Mouse (Mus musculus): Measurements from ENCODE around the gene Epb41l3. TPM values are rescaled to one million over a fixed set of nuclear protein-coding genes. Genes with fewer than 3 reads are reported as not detected.

The Epb41l3 gene
- polyA plus RNA-seq, 2 experiments from 2014 or later, result 0.13 to 0.25 TPM

DNA sequence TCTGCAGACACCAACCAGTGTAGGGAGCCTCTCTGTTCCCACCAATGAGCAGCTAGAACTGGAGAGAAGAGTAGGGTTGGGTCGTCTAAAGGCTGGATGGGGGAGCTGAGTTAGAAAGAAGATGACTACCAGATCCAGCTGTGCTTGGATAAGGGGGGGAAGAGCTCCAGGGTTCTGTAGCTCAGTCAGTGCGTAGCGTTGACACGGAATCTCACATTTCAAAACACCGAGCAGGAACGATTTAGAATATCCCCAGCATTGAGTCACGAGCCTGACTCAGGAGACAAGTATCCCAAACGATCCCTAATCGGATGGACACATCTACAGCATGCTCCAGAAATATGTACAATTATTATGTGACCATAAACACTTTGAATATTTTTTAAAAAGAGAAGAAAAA, 180.4 kb downstream of the Epb41l3 start:
- no peak for ATAC-seq

DNA sequence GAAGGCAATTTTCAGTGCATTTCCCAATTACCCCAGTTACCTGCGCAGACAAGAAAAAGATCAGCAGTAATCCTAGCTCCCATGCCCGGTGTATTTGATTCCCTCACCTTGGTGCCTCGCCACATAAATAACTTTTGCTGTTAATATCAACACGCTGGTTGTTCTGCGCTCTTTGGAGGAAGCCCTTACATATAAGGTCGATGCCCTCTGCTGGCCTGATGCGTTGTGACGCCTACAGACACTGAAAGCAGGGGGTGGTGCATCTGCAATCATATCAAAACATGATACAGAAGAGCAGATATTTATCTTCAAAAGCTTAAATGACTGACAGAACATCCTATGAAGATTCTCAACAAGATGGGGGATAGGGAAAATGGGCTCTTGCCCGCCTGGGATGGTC, 181.0 kb downstream of the Epb41l3 start:
- no peak for ATAC-seq

DNA sequence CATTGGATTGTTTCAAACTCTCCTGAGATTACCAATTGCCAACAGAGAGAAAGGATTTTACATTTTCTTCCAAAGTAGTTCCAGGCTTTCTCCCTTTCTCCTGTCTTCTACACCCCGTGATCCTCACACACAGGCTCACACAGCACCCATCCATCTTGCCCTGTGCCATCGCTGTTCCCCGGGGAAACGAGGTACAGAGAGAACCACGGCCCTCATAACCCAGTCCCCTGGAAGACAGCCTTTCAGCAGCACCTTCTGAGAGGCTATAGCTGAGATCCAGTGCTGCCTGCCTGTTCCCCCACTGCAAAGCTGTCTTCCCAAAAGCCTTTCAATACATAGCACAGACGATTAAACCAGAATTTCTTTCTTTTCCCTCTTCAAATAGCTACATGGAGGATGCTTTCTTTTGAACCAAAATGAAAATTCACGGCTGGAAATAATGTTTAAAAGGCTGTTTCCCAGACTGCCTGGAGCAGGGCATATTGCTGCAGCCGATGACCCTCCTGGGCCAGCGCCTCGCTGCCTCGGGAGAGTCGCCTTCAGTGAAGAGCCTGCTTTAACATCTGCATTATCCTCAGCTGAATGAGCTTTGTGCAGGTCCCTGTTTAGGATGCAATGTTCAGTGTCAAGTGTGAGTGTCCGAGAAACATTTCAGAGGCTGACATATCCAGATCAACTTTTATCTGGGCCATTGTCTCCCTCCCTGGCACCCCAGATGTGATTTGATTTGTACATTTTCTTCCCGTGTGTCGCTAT, 188.5 kb downstream of the Epb41l3 start:
- ATAC-seq, result no peak

DNA sequence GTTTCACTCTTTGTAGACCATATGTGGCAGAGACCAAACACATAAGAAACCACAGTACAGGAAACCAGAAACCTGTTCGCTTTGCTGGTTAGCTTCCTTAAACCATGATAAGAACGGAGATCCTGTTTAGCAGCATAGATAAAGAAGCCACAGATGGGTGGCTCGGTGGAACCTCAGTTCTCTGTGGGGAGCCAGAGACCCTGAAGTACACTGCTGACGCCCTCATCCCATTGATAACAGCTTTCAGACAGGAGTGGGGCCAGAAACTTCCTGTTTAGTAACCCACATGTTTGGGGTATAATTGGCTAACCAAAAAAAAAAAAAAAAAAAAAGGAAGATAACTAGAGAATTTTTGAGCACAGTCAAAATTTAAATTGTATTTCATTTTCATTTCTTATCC, 189.7 kb downstream of the Epb41l3 start:
- ATAC-seq, result no peak

DNA sequence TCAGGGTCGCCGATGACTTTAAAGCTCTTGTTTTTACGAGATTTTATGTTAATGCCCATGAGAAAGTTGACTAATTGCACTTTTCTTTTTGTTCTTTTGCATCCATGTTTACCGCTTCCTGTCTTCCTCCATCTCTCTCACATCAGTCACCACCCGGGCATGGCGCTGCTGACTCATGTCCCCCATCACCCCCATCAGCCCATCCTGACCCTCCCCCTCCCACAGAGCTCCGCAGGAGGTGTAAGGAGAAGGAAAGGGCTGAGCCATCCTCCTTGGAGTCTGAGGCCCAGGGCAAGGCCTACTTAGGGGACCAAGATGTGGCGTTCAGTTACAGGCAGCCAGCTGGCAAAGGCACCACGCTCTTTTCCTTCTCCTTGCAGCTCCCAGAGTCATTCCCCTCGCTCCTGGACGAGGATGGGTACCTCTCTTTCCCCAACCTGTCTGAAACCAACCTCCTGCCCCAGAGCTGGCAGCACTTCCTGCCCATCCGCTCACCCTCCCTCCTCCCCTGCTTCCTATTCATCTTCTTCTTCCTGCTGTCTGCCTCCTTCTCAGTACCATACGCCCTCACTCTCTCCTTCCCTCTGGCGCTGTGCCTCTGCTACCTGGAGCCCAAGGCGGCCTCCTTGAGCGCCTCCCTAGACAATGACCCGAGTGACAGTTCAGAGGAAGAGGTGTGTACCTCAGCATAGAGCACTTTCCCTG, 190.4 kb downstream of the Epb41l3 start:
- no peak for ATAC-seq

DNA sequence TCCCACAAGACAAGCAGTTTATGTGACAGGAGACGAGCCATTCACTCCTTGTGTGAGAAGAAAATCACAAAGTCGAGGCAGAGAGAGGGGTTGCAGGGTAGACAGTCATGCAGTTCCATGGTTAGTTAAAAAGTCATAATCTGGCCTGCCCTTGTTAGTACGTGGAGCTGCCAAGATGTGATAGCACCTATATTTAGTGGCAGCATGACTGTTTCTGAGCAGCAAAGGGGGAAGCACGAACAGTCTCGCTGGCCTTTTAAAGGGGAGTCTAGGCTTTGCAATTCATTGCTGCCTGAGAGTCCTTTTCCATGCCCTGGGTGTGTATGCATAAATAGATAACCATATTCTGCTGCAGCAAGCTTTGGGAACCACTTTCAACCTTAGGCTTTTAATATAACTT, 191.5 kb downstream of the Epb41l3 start:
- ATAC-seq, result no peak

DNA sequence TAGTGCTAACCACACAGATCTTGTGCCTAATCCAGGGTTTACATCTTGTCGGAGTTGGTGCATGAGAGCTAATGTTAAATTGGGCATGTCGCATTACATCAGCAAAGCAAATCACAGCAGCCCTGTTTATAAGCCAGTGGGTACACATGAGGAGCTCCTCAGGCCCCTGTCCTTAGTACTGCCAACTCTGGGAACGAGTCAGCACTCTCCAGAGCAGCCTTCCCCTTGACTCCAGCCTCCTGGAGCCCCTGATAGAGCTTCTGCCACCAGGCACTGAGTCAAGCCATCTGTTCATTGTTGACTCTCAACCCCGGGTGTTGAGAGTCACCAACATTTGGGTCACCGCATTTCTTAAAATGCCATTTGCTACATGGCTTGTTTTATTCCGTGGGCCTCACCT, 192.0 kb downstream of the Epb41l3 start:
- ATAC-seq, result no peak

DNA sequence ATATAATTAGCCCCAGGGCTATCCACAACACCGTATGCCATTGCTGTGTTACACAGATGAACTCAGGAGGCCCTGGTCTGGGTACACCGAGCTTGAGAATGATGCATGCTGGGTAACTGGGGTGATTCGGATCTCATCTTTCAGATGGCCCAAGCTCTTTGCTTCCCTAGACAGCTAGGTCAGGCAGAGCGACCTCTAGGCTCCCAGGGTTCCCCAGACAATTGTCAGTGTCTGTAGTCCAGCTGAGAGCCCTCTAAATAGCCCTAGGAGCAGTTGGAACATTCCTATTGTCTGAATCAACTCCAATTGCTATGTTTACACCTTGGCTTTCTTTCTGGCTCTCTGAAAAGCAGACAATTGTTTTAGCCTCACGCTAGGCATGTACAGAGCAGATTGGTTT, 201.9 kb downstream of the Epb41l3 start:
- ATAC-seq, result no peak

DNA sequence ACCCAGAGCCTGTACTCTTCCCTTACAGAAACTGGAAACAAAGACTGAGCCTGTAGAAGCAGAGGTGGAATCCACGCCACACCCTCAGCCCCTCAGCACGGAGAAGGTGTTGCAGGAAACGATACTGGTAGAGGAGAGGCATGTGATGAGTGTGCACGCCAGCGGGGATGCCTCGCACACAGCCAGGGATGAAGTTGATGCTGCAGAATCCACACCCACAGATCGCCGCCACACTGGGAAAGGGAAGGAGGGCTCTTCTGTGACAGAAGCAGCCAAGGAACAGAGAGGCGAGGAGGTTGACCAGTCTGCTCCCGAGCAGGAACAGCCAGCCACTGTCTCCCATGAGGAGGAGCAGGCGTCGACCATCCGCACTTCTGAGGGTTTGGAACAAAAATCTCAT, 209.0 kb downstream of the Epb41l3 start:
- ATAC-seq, result no peak

DNA sequence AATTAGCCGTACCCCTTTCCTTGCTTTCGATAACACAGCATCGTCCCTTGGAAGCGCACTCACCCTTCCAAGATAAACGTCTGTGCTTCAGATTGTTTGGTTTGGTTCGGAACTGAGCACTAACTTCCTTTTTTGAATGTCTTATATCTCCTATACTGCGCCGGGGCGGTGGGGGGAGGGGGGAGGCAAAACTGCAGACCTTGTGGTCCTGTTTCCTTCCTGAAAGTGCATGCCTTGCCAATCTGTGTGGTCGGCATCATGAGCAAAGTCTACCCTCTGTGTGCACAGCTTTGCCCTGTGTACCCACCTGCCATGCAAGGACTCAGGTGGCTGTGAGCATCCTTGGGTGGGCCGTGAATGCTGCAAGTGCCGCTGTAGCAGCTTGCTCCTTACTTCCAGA, 212.6 kb downstream of the Epb41l3 start:
- no peak for ATAC-seq

DNA sequence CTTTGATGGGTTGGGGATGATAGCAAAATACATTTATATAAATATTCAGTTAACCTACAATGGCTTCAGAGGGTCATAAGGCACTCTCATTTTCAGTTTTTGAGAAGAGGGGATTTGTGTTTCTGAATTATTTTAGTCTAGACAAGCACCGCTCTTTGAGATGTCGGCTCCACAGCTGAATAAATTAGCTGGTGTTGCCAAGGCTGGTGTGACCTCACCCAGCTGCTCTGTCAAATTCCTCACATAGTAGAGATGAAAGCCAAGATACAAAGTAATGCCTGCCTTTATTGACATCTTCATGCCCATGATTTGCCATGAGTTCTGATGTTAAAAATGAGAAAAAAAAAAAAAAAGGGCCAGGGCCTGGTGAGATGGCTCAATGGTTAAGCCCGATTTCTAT, 214.8 kb downstream of the Epb41l3 start:
- ATAC-seq, result no peak

DNA sequence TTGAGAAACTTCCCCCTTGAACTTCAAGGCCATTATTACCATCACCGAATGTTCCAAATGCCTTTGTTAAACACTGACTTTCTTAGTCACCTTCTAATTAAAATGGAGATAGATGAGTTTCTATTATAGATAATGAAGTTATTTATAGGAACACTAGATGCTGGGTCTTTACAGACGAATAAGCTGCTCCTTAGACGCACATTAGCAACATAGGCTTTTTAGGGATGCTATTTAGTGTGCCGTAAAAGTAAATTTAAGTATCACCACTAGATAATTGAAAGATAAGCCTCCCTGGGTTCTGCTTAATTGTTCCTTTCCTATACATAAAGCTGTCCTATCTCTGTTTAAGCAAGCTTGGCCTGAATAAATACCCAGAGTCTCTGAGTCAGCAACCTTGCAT, 226.1 kb downstream of the Epb41l3 start:
- no peak for ATAC-seq

DNA sequence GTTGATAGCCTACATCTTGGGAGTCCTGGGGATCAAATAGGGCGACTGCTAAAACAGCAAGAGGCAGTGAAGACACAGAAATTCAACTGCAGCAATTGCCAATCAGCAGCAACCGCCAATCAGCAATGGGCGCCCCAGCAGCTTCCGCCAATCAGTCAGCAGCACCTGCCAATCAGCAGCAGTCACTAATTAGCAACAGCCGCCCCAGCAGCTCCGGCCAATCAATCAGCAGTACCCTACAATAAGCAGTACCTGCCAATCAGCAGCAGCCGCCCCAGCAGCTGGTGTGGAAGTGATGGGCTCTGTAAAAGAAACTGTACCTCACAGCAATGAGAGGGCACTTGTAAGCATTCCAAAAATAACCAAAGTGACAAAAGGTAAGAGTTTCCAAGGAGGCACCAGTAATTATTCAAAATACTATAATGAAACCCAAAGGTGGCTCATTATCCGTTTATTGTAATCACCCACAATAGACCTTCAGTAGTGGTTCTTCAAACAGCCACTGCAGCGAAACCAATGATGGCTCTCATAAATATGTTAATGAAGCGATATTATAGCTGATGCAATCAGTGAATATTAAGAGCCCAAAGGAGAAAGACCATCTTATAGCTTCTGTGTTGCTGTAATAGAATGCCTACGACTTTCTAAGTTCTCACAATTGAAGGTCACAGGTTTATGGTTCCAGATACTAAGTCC, 228.2 kb downstream of the Epb41l3 start:
- no peak for ATAC-seq

DNA sequence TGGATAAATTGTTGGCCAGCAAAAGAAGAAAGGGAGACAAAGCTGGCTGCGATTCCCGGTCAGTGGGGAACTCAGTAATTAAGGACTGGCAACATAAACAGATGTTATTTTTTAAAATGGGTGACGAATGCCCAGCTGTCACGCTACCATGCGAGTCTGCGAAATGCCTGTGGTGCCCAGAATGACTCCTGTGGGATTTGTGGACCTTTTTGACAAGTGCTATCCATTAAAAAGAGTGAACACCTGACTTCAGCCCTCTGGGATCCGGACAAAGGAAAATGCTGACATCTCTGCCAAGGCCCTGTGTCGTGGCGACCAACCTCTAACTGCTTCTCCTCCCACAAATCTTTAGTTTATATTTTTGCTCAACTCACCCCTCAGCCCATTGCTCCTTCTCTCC, 232.2 kb downstream of the Epb41l3 start:
- ATAC-seq, result no peak

DNA sequence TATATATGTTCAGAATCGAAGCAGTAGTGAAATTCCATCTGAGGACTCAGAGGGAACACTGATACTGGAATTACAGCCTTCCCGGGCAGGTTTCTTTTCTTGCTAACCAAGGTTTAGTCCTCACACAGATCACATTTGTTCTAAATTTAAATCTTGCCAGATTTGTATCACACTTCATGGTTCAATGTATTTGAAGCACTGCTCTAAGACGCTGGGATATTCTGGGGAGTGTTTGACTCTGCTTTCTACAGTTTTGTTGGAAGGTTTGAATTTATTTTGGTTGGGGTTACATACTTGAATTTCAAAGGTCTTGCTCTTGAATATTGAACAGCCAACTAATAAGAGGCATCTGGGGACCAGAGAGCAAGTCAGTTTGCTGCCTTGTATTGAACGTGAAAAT, 234.4 kb downstream of the Epb41l3 start:
- no peak for ATAC-seq

DNA sequence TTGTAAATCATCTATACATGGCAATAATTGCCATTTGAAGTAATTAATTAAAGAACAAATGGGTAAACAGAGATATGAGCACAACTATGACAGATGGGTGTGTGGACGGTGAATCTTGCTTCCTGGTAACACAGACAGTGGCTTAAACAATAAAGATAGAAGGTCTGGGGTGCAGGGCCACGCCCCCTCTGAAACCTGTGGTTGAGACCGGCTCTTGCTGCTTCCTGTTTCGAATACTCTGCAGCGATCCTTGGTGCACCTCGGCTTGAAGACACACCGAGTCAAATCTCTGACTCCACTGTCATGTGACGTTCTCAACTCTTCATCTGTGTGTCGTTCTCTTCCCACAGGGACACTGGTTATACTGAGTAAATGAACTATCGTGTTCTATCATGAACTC, 245.0 kb downstream of the Epb41l3 start:
- ATAC-seq, result no peak

DNA sequence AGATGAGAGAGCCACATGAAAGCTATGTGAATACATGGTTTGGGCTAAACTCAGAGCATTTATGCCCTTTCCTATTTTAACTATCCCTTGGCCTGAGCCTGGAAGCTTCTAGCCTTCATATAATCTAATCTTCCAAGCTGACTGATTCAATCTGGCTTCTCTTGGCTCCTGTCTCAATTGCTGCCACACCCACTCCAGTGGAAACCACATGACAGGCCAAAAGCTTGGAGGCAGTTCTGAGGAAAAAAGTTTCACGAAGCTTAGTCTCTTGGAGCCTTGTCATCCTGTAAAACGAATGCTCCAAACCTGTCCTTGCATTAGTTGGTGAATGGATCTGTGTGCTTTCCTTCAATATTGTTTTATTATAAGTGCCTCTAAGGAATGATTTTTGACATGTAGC, 247.2 kb downstream of the Epb41l3 start:
- no peak for ATAC-seq

Other genes starting within 250 kb of the Epb41l3 start
- not detected for gene Tmem200c, start 249.1 kb upstream of the Epb41l3 start, polyA plus RNA-seq (2017; shearing (Covaris generic))